Mouse (Mus musculus): ENCODE results near the gene Arhgef16. TPM values are rescaled to one million over a fixed set of nuclear protein-coding genes. Genes with fewer than 3 reads are reported as not detected.

Gene Arhgef16
- polyA plus RNA-seq (2015; fragmentation: Nextera tagmentation; extraction: Ambion mirVana), result 0.96 and 1.4 TPM in 2 replicates

- Histone ChIP-seq H3K4me1 (peaks cover 8% of the 10 kb centered on the region), H3K9ac (no peak within 1 kb of the TSS), H3K4me2 (no peak within 1 kb of the TSS), H3K36me3 (replicated peaks) (no peaks in the 10 kb centered on the region), H3K4me3 (no peak within 1 kb of the TSS), H3K27ac (no peak within 1 kb of the TSS), H3K27me3 (replicated peaks) (peaks cover 28% of the 10 kb centered on the region), H3K9me3 (no peaks in the 10 kb centered on the region)
- peak; percentile 48; the same call in 1 of the 2 replicates for ATAC-seq (replicated peaks)
- WGBS, result 25% methylated on average over 7 of the region's 7 CpGs
These were observed at the start of gene Arhgef16 for GRCm38 (mm10) chr4:154301466-154301881. TSS of gene Arhgef16 (minus strand) at chr4:154301676.

- ATAC-seq (replicated peaks), result no peak
- H3K9ac ChIP-seq, result no peak overlapping the region
- no peak overlapping the region for H3K27ac ChIP-seq
- no peaks in the 10 kb centered on the region for H3K36me3 ChIP-seq (replicated peaks)
- H3K4me1 ChIP-seq, result peaks cover 10% of the 10 kb centered on the region
- no peaks in the 10 kb centered on the region for H3K9me3 ChIP-seq
- WGBS, result 61% methylated on average over 11 of the region's 11 CpGs
- H3K4me2 ChIP-seq, result no peak overlapping the region
- H3K27me3 ChIP-seq (replicated peaks), result 0 out of 2 replicates have a peak, but pooled peaks cover 2% of the 10 kb centered on the region
- H3K4me3 ChIP-seq, result no peak overlapping the region
These were observed 46.8 kb upstream of the Arhgef16 start for GRCm38 (mm10) chr4:154348197-154348786.

- H3K27me3 ChIP-seq (replicated peaks), result 0 out of 2 replicates have a peak, but pooled peaks cover 2% of the 10 kb centered on the region
- no peak overlapping the region for H3K4me3 ChIP-seq
- H3K9me3 ChIP-seq, result no peaks in the 10 kb centered on the region
- H3K36me3 ChIP-seq (replicated peaks), result no peaks in the 10 kb centered on the region
- no peak for ATAC-seq (replicated peaks)
- H3K4me1 ChIP-seq, result peaks cover 10% of the 10 kb centered on the region
- no peak overlapping the region for H3K9ac ChIP-seq
- no peak overlapping the region for H3K4me2 ChIP-seq
- WGBS, result 26% methylated on average over 19 of the region's 19 CpGs
- H3K27ac ChIP-seq, result no peak overlapping the region
These were observed 45.5 kb upstream of the Arhgef16 start for GRCm38 (mm10) chr4:154346731-154347522.

DNA sequence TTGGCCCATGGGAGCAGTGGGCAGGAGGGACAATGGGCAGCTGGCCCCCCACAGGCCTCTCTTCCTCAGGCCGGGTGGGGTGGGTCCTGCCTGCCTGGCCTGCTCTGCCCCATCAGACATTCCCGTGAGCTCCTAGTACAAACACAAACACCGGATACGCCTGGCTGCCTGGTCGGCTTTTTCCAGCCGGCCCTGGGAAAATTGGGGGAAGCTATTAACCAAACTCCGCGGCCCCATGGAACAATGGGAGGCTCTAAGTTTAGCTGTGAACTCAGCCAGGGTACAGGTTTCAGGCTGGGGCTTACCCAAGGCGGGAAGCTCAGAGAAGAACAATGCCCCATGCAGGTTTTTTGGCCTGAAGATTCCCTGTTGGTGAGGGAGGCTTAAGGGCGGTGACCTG is 35.2 kb upstream of the Arhgef16 start:
- no peak for ATAC-seq (replicated peaks)
- Histone ChIP-seq H3K4me2 (no peak overlapping the region), H3K36me3 (replicated peaks) (no peaks in the 10 kb centered on the region), H3K27ac (0 out of 2 replicates have a peak overlapping the region, but pooled peaks have one; percentile 4), H3K27me3 (replicated peaks) (no peaks in the 10 kb centered on the region), H3K4me1 (peaks cover 24% of the 10 kb centered on the region; the same call in 1 of the 2 replicates), H3K9me3 (no peaks in the 10 kb centered on the region), H3K9ac (no peak overlapping the region), H3K4me3 (no peak overlapping the region)
- WGBS, result 19% methylated on average over 10 of the region's 10 CpGs

DNA sequence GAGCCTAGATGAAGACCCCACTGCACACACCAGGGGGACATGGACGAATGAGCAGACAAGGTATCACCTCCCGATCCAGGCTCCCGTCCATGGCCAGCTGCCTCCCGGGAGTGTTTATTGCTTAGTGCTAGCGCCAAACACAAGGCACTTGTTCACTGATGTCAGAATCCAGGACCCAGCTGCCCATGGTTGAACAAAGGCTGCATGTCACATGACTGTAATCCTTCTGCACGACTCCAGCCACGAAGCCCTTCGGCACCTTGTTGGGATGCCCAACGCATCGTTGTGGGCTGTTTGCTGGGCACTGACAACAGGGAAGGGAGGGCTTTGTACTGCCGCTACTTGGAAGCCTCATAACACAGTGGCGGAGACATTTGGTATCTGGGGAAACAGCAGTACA is 34.3 kb upstream of the Arhgef16 start, which contains the start of gene B230104I21Rik:
B230104I21Rik (plus strand) TSS at position 367 of the 400 bp plus-strand sequence.
- Histone ChIP-seq H3K36me3 (replicated peaks) (no peaks in the 10 kb centered on the region), H3K9ac (no peak within 1 kb of the TSS), H3K4me2 (peak within 1 kb of the TSS; percentile 44), H3K9me3 (no peaks in the 10 kb centered on the region), H3K27me3 (replicated peaks) (no peaks in the 10 kb centered on the region), H3K4me3 (peak within 1 kb of the TSS; percentile 19; the same call in 1 of the 2 replicates), H3K27ac (peak within 1 kb of the TSS; percentile 4; the same call in 1 of the 2 replicates), H3K4me1 (peaks cover 31% of the 10 kb centered on the region)
- 35% methylated on average over 12 of the region's 12 CpGs for WGBS
- peak; percentile 56 for ATAC-seq (replicated peaks)

GRCm38 (mm10) chr4:154334699-154335402 is 33.4 kb upstream of the Arhgef16 start:
- peak overlapping the region; percentile 19; the same call in 1 of the 2 replicates for H3K4me3 ChIP-seq
- H3K4me1 ChIP-seq, result peaks cover 31% of the 10 kb centered on the region
- WGBS, result 62% methylated on average over 48 of the region's 48 CpGs
- no peak overlapping the region for H3K9ac ChIP-seq
- H3K4me2 ChIP-seq, result peak overlapping the region; percentile 44
- no peaks in the 10 kb centered on the region; the same call in 1 of the 2 replicates for H3K27me3 ChIP-seq (replicated peaks)
- ATAC-seq (replicated peaks), result peak; percentile 13; the same call in 1 of the 2 replicates
- no peaks in the 10 kb centered on the region for H3K9me3 ChIP-seq
- H3K36me3 ChIP-seq (replicated peaks), result no peaks in the 10 kb centered on the region
- H3K27ac ChIP-seq, result no peak overlapping the region

GRCm38 (mm10) chr4:154333300-154333699 is 31.8 kb upstream of the Arhgef16 start:
- H3K9ac ChIP-seq, result no peak overlapping the region
- H3K4me1 ChIP-seq, result peaks cover 34% of the 10 kb centered on the region
- WGBS, result 78% methylated on average over 8 of the region's 8 CpGs

GRCm38 (mm10) chr4:154331271-154331670 is 29.8 kb upstream of the Arhgef16 start:
- 38% methylated on average over 12 of the region's 12 CpGs for WGBS
- no peak for ATAC-seq (replicated peaks)
- Histone ChIP-seq H3K9ac (peak overlapping the region; percentile 6; the same call in 1 of the 2 replicates), H3K27ac (no peak overlapping the region), H3K4me3 (no peak overlapping the region), H3K4me2 (no peak overlapping the region), H3K27me3 (replicated peaks) (no peaks in the 10 kb centered on the region; the same call in 1 of the 2 replicates), H3K4me1 (peaks cover 24% of the 10 kb centered on the region), H3K9me3 (no peaks in the 10 kb centered on the region), H3K36me3 (replicated peaks) (no peaks in the 10 kb centered on the region)

More at GRCm38 (mm10) chr4:154333300-154333699, 31.8 kb upstream of the Arhgef16 start:
- H3K4me3 ChIP-seq, result no peak overlapping the region
- no peaks in the 10 kb centered on the region for H3K9me3 ChIP-seq
- no peak for ATAC-seq (replicated peaks)
- H3K27me3 ChIP-seq (replicated peaks), result no peaks in the 10 kb centered on the region; the same call in 1 of the 2 replicates
- H3K36me3 ChIP-seq (replicated peaks), result no peaks in the 10 kb centered on the region
- no peak overlapping the region for H3K27ac ChIP-seq
- no peak overlapping the region for H3K4me2 ChIP-seq

- Histone ChIP-seq H3K27ac (no peak overlapping the region), H3K4me2 (no peak overlapping the region), H3K4me1 (peaks cover 11% of the 10 kb centered on the region), H3K27me3 (replicated peaks) (no peaks in the 10 kb centered on the region; the same call in 1 of the 2 replicates), H3K4me3 (no peak overlapping the region), H3K36me3 (replicated peaks) (no peaks in the 10 kb centered on the region), H3K9me3 (no peaks in the 10 kb centered on the region), H3K9ac (no peak overlapping the region)
- no peak for ATAC-seq (replicated peaks)
- 91% methylated on average over 7 of the region's 7 CpGs for WGBS
These were observed 28.5 kb upstream of the Arhgef16 start for GRCm38 (mm10) chr4:154330001-154330400.

- no peak overlapping the region for H3K4me3 ChIP-seq
- no peaks in the 10 kb centered on the region for H3K9me3 ChIP-seq
- peaks cover 10% of the 10 kb centered on the region for H3K4me1 ChIP-seq
- ATAC-seq (replicated peaks), result peak; percentile 82
- no peaks in the 10 kb centered on the region for H3K36me3 ChIP-seq (replicated peaks)
- no peak overlapping the region for H3K9ac ChIP-seq
- no peak overlapping the region for H3K27ac ChIP-seq
- 6% methylated on average over 6 of the region's 6 CpGs for WGBS
- peak overlapping the region; percentile 25 for H3K4me2 ChIP-seq
- H3K27me3 ChIP-seq (replicated peaks), result no peaks in the 10 kb centered on the region; the same call in 1 of the 2 replicates
These were observed 27.4 kb upstream of the Arhgef16 start for GRCm38 (mm10) chr4:154328836-154329235.

DNA sequence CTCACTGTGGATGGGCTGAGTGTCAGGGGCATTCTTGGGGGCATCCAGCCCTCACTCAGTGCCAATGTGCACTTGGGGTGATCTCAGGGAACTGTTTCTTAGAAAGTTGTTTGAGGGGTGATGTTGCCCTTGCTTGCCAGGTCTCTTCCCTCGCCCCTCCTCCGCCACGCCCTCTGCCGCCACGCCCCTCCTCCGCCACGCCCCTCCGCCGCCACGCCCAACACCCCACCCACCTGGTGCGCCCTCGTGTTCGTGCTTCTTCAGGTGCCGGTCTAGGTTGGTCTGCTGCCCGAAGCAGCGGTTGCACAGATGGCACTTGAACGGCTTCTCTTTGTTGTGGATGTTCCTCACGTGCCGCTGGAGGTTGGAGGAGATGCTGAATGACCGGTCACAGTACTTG is 27.0 kb upstream of the Arhgef16 start:
- ATAC-seq (replicated peaks), result no peak
- Histone ChIP-seq H3K4me3 (no peak overlapping the region), H3K9me3 (no peaks in the 10 kb centered on the region), H3K9ac (no peak overlapping the region), H3K36me3 (replicated peaks) (no peaks in the 10 kb centered on the region), H3K27me3 (replicated peaks) (no peaks in the 10 kb centered on the region; the same call in 1 of the 2 replicates), H3K4me2 (peak overlapping the region; percentile 25), H3K4me1 (peaks cover 10% of the 10 kb centered on the region), H3K27ac (no peak overlapping the region)
- 5% methylated on average over 19 of the region's 20 CpGs for WGBS
